Mouse (Mus musculus) liver, embryonic 11.5 days (tissue): ENCODE results near the gene Prpf4b. TPM values are rescaled to one million over a fixed set of nuclear protein-coding genes. Genes with fewer than 3 reads are reported as not detected.
"Not testable (repeated sequence)": the region's sequence is repeated elsewhere in the genome, so short reads cannot be mapped to it uniquely, and the experiment has no call there.

Experiments used
- ATAC-seq: fragments of 200-750 bp; cut with Nextera tagmentation; replicated peaks from 2 replicates; pipeline ENCODE4 v1.8.0; 2017; ENCODE audit warnings: moderate number of reproducible peaks, mild to moderate bottlenecking, moderate TSS enrichment, moderate library complexity; ENCODE audit not compliant: low FRiP score
- DNase-seq: peaks from one replicate; pipeline ENCODE4 v3.0.0-alpha.2; 2017; ENCODE audit warnings: low spot score
- H3K27ac ChIP-seq: fragments of 300-500 bp; sonication (generic); 2 replicates; pipeline ENCODE4 v1.5.1; 2014; ENCODE audit warnings: mild to moderate bottlenecking, low read depth, low read length, control low read depth
- H3K27me3 ChIP-seq: fragments of 300-500 bp; sonication (generic); replicated peaks from 2 replicates; pipeline ENCODE4 v1.6.1; 2014; ENCODE audit warnings: low read length, mixed read lengths; ENCODE audit not compliant: control insufficient read depth, insufficient read depth
- H3K36me3 ChIP-seq: fragments of 300-500 bp; sonication (generic); 2 replicates; pipeline ENCODE4 v1.6.1; 2014; ENCODE audit warnings: mild to moderate bottlenecking, low read length, moderate library complexity, mixed read lengths; ENCODE audit not compliant: control insufficient read depth, insufficient read depth
- H3K4me1 ChIP-seq: fragments of 300-500 bp; sonication (generic); replicated peaks from 2 replicates; pipeline ENCODE4 v1.6.1; 2014; ENCODE audit warnings: low read length, mixed read lengths; ENCODE audit not compliant: control insufficient read depth, insufficient read depth
- H3K4me2 ChIP-seq: fragments of 300-500 bp; sonication (generic); 2 replicates; pipeline ENCODE4 v1.6.1; 2014; ENCODE audit warnings: mild to moderate bottlenecking, control low read depth, moderate library complexity
- H3K4me3 ChIP-seq: fragments of 300-500 bp; sonication (generic); 2 replicates; pipeline ENCODE4 v1.5.1; 2014; ENCODE audit warnings: low read depth, low read length, control low read depth
- H3K9ac ChIP-seq: fragments of 300-500 bp; sonication (generic); 2 replicates; pipeline ENCODE4 v1.6.1; 2014; ENCODE audit warnings: low read depth, low read length, control low read depth
- H3K9me3 ChIP-seq: fragments of 300-500 bp; sonication (generic); 2 replicates; pipeline ENCODE4 v1.6.1; 2016; ENCODE audit warnings: low read length, inconsistent platforms, mixed read lengths; ENCODE audit not compliant: control insufficient read depth
- WGBS: fragments of 180-500 bp; shearing (Covaris S2); extraction: QIAGEN DNeasy Blood & Tissue Kit; methylation state at CpG from one replicate; pipeline ENCODE4 v1.1.7; 2014; 5-methylcytosine and 5-hydroxymethylcytosine counted together
- polyA plus RNA-seq: library from polyadenylated mRNA; unstranded; fragments of >200 nt; fragmentation: Nextera tagmentation; extraction: Ambion mirVana; gene quantifications from 2 replicates; pipeline ENCODE4 v1.2.1, GENCODE M21; 2014

Prpf4b gene
- polyA plus RNA-seq, 1 experiment from 2014 or later, result 99.3 TPM

DNA sequence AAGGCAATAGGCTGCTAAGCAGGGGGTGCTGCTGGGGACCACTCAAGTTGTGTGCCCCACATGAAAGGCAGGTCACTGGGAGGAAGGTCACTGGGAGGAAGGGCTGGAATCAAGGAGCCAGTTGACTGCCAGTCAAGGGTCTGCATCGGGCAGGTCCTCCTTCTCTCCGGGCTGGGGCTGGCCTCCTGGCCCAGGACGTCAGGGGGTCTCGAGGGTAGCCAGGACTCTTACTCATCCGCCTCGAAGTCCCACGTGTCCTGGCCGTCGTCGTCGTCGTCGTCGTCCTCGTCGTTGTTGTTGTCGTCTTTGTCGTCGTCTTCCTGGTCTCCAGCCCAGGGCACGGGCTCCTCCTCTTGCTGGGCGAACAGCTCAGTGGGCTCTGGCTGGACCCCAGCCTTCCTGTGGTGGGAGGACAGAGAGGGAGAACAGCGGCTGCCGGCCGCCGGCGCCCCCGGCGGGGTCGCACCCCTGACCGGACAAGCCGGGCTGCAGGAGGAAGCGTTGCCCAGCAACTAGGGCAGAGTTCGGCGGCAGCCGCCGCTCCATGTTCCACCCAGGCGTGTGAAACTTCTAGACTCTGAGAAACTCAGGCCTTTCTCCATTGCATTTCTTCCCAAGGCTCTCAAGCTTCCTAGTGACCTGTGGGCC is 41.5 kb downstream of the Prpf4b start:
- no peak overlapping the region for H3K27ac ChIP-seq
- H3K4me2 ChIP-seq, result peak overlapping the region; percentile 64
- no peaks in the 10 kb centered on the region for H3K9me3 ChIP-seq
- DNase-seq, result peak; percentile 41
- peak overlapping the region; percentile 40; the same call in 1 of the 2 replicates for H3K9ac ChIP-seq
- no peaks in the 10 kb centered on the region for H3K36me3 ChIP-seq
- H3K4me3 ChIP-seq, result peak overlapping the region; percentile 27
- H3K4me1 ChIP-seq, result no peaks in the 10 kb centered on the region; the same call in 1 of the 2 replicates
- no peak for ATAC-seq
- H3K27me3 ChIP-seq, result no peaks in the 10 kb centered on the region
- WGBS, result 31% methylated on average over 36 of the region's 37 CpGs

DNA sequence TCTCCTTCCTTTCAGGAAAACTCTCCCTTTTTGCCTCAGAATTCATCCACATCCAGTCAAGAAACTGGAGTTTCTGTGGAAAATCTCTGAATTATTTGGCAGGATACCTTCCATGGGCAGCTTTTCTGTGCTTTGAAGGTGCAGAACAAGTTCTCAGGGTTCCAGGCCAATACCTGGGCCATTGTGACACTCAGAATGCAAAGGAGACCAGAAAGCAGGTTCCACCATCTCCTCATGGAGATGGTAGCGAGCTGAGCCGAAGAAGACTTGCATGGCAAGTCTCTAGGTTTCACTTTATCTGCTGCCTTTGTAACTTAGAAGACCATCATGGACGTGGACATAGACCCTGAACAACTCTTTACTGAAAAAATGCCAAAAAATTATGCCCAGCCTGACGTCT is 49.1 kb downstream of the Prpf4b start, which contains the start of the genes Fam217a and 4933417A18Rik:
Gene Fam217a, minus strand, starts transcription at position 101 of the 400 bp plus-strand sequence.
Gene 4933417A18Rik, plus strand, starts transcription at position 200 of the 400 bp plus-strand sequence.
- no peaks in the 10 kb centered on the region for H3K9me3 ChIP-seq
- H3K36me3 ChIP-seq, result no peaks in the 10 kb centered on the region
- no peaks in the 10 kb centered on the region for H3K4me1 ChIP-seq
- H3K27ac ChIP-seq, result no peak within 1 kb of the TSS
- no peaks in the 10 kb centered on the region for H3K27me3 ChIP-seq
- DNase-seq (no peak), ATAC-seq (no peak)
- 74% methylated on average over 4 of the region's 4 CpGs for WGBS
- no peak within 1 kb of the TSS for H3K4me2 ChIP-seq
- H3K4me3 ChIP-seq, result no peak within 1 kb of the TSS
- no peak within 1 kb of the TSS for H3K9ac ChIP-seq

DNA sequence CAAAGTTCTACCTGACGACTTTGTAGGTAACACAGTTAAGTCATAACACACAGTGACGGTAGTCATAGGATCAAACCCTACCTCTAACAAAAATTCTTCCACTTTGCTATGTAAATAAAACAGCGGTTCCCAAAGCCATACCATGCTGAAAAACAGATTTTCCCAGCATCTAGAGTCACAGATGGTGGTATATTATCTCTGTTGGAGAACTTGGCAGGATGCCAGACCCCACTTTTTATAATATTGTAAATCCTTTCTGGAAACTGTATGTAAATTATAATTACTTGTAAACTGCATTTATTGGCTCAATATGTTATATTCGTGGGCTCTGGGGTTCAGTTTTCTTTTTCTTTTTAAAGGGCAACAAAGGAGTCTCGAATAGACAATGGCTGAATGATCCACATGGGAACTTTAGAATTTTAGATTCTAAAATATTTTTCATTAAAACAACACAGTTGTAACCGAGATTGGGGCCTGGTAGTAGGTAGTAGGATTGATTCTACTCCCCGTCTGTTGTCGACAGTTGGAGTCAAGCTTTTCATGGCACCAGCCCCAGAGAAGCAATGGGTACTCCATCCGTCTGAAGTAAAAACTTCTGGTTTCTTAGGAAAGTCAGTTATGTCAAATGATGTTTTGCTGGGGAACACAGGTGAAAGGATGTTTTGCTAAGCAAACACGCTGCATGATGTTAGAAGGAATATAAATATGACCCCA is 60.0 kb downstream of the Prpf4b start:
- DNase-seq, result no peak
- no peak overlapping the region for H3K27ac ChIP-seq
- no peak for ATAC-seq
- 73% methylated on average over 10 of the region's 10 CpGs for WGBS
- H3K36me3 ChIP-seq, result no peaks in the 10 kb centered on the region
- no peaks in the 10 kb centered on the region for H3K9me3 ChIP-seq
- H3K4me3 ChIP-seq, result no peak overlapping the region
- no peaks in the 10 kb centered on the region for H3K27me3 ChIP-seq
- H3K4me2 ChIP-seq, result no peak overlapping the region
- H3K4me1 ChIP-seq, result no peaks in the 10 kb centered on the region
- H3K9ac ChIP-seq, result no peak overlapping the region

- Histone ChIP-seq H3K4me3 (no peak overlapping the region), H3K27me3 (no peaks in the 10 kb centered on the region), H3K4me1 (no peaks in the 10 kb centered on the region), H3K9me3 (no peaks in the 10 kb centered on the region), H3K9ac (no peak overlapping the region), H3K27ac (no peak overlapping the region), H3K4me2 (no peak overlapping the region), H3K36me3 (no peaks in the 10 kb centered on the region)
- no peak for ATAC-seq
- no peak for DNase-seq
These were observed 67.3 kb downstream of the Prpf4b start for GRCm38 (mm10) chr13:34942370-34942769.

GRCm38 (mm10) chr13:34951437-34951836 is 76.3 kb downstream of the Prpf4b start:
- not testable (repeated sequence) for H3K4me2 ChIP-seq, H3K4me1 ChIP-seq, H3K4me3 ChIP-seq, DNase-seq, H3K9ac ChIP-seq, H3K36me3 ChIP-seq, H3K27me3 ChIP-seq, H3K9me3 ChIP-seq, H3K27ac ChIP-seq
- ATAC-seq, result peak; percentile 74
- 46% methylated on average over 2 of the region's 2 CpGs for WGBS

Other genes with a start within 250 kb of the Prpf4b start
- gene Pxdc1, start 221.8 kb upstream of the Prpf4b start, polyA plus RNA-seq, result 11.7 and 13.1 TPM in 2 replicates
- gene Fam50b, start 140.5 kb upstream of the Prpf4b start, polyA plus RNA-seq, result not detected in 2 replicates
- gene Fam217a, start 49.0 kb downstream of the Prpf4b start, polyA plus RNA-seq, result 0.79 and 1.1 TPM in 2 replicates
- gene 4933417A18Rik, start 49.1 kb downstream of the Prpf4b start, polyA plus RNA-seq, result not detected in 2 replicates
- gene Eci3, start 88.5 kb downstream of the Prpf4b start, polyA plus RNA-seq, result 0.32 and 0.37 TPM in 2 replicates
- gene Eci2, start 151.8 kb downstream of the Prpf4b start, polyA plus RNA-seq, result 85.9 and 93.9 TPM in 2 replicates